In the genomic region with DNA sequence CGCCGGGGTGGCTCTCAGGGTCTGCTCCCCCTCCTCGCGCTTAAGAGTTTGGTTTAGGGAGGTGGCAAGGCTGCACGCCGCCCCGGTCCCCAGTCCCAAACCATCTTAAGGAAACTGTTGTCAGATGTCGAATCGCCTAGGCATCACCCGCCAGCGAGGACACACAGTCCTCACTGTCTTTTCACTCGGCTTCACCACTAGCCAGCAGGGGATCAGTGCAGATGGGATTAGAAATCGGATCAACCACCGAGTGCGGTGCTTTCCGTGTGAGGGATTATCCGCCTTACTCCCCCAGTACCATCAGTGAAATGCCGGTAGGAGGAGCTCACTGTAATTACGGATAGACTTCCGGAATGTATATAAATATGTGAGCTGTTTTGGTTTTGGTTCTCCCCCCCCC, we compare ENCODE assay signal across 8 mouse cellular contexts. TPM values are rescaled to one million over a fixed set of nuclear protein-coding genes. Genes with fewer than 3 reads are reported as not detected.
DNase-seq lines count a peak whose midpoint lies in the region; ATAC-seq and TF ChIP-seq lines count a peak whose summit lies in the region.

No protein-coding gene starts in this region.

- H3K4me1 ChIP-seq in MEL (ENCODE audit: control insufficient read depth in 1 of 2, insufficient read depth in 2 of 2, low read length in 2 of 2): peaks cover 4 to 6% of the 10 kb centered on the region in 2 experiments; a peak in 2 of 4 replicates
- no peaks in the 10 kb centered on the region for H3K4me1 ChIP-seq in hindbrain, postnatal 0 days (ENCODE audit: insufficient read depth, low read length)
- H3K4me1 ChIP-seq in midbrain, embryonic 12.5 days: 0 out of 2 replicates have a peak, but pooled peaks cover 7% of the 10 kb centered on the region

- TF ChIP-seq POLR2A in MEL (IDR thresholded peaks at IDR 0.05; ENCODE audit: control insufficient read depth in 1 of 2, insufficient read depth in 1 of 2, low read depth in 1 of 2, low read length in 2 of 2, poor library complexity in 1 of 2): peak in 1 of 2 experiments; percentile 7; a peak in 1 of 4 replicates

- peak overlapping the region; percentile 68 to 84 for H3K4me3 ChIP-seq in MEL (ENCODE audit: control insufficient read depth in 1 of 2, insufficient read depth in 1 of 2, low read depth in 2 of 2, low read length in 2 of 2)
- peak overlapping the region; percentile 99 for H3K4me3 ChIP-seq in hindbrain, postnatal 0 days (ENCODE audit: low read length)
- H3K4me3 ChIP-seq in midbrain, embryonic 12.5 days: peak overlapping the region; percentile 93

- ATAC-seq in hindbrain, postnatal 0 days: no peak; the same call in none of the 2 replicates
- ATAC-seq in midbrain, embryonic 12.5 days (ENCODE audit: low FRiP score, low read depth): no peak; the same call in 1 of the 2 replicates

- DNase-seq in left cerebral cortex, postnatal 14 days (ENCODE audit: low spot score in 2 of 2): peak; percentile 37 to 49
- no peak for DNase-seq in left cerebral cortex, adult 11 months (ENCODE audit: low spot score)
- peak; percentile 90 for DNase-seq in MEL (ENCODE audit: low read depth, low spot score)
- peak; percentile 76 for DNase-seq in embryo, embryonic 10.5 days (ENCODE audit: low spot score)
- DNase-seq in hindbrain, postnatal 0 days (ENCODE audit: low spot score): peak; percentile 66
- DNase-seq in cerebellum, postnatal 25 days: no peak
- no peak for DNase-seq in urinary bladder, postnatal 14 days (ENCODE audit: low spot score)

- H3K27ac ChIP-seq in MEL (ENCODE audit: control insufficient read depth, low read depth, low read length): peak overlapping the region; percentile 92
- H3K27ac ChIP-seq in hindbrain, postnatal 0 days: peak overlapping the region; percentile 86
- H3K27ac ChIP-seq in midbrain, embryonic 12.5 days (replicated peaks): peak overlapping the region; percentile 91

- peaks cover 0 to 17% of the 10 kb centered on the region in 2 experiments; a peak in 2 of 4 replicates for H3K36me3 ChIP-seq in MEL (ENCODE audit: control insufficient read depth in 1 of 2, insufficient read depth in 2 of 2, low read length in 2 of 2)
- H3K36me3 ChIP-seq in hindbrain, postnatal 0 days (ENCODE audit: insufficient read depth, low read length): no peaks in the 10 kb centered on the region
- no peaks in the 10 kb centered on the region for H3K36me3 ChIP-seq in midbrain, embryonic 12.5 days

- H3K27me3 ChIP-seq in MEL (ENCODE audit: control insufficient read depth in 1 of 2, insufficient read depth in 2 of 2, low read length in 2 of 2): no peaks in the 10 kb centered on the region
- H3K27me3 ChIP-seq in hindbrain, postnatal 0 days (ENCODE audit: insufficient read depth, low read length): no peaks in the 10 kb centered on the region
- H3K27me3 ChIP-seq in midbrain, embryonic 12.5 days: no peaks in the 10 kb centered on the region

- TF ChIP-seq EP300 in MEL (IDR thresholded peaks at IDR 0.05; ENCODE audit: low read depth in 1 of 2, low read length in 2 of 2): no peak

- under 1% methylated on average over 20 of the region's 20 CpGs for WGBS in hindbrain, postnatal 0 days
- 1% methylated on average over 20 of the region's 20 CpGs for WGBS in midbrain, embryonic 12.5 days

- no peak for TF ChIP-seq RAD21 in MEL (IDR thresholded peaks at IDR 0.05; ENCODE audit: low read depth, low read length)

- peak overlapping the region; percentile 62 for H3K4me2 ChIP-seq in hindbrain, postnatal 0 days (ENCODE audit: low read depth, low read length)
- peak overlapping the region; percentile 75 for H3K4me2 ChIP-seq in midbrain, embryonic 12.5 days (replicated peaks)

- H3K9ac ChIP-seq in MEL (ENCODE audit: control insufficient read depth, low read depth, low read length, poor library complexity, severe bottlenecking): peak overlapping the region; percentile 95
- peak overlapping the region; percentile 80 for H3K9ac ChIP-seq in hindbrain, postnatal 0 days (replicated peaks; ENCODE audit: low read length)
- H3K9ac ChIP-seq in midbrain, embryonic 12.5 days (replicated peaks): peak overlapping the region; percentile 70

- no peaks in the 10 kb centered on the region for H3K9me3 ChIP-seq in MEL (replicated peaks; ENCODE audit: insufficient read depth, low read length)
- no peaks in the 10 kb centered on the region for H3K9me3 ChIP-seq in hindbrain, postnatal 0 days (ENCODE audit: low read length)
- no peaks in the 10 kb centered on the region for H3K9me3 ChIP-seq in midbrain, embryonic 12.5 days

- peak in 1 of 3 experiments; percentile 22; a peak in 1 of 6 replicates for TF ChIP-seq CTCF in MEL (IDR thresholded peaks at IDR 0.05 in 2 of 3, conservative IDR thresholded peaks at IDR 0.05 in 1 of 3; ENCODE audit: control insufficient read depth in 1 of 3, insufficient read depth in 1 of 3, low read depth in 2 of 3, low read length in 3 of 3, poor library complexity in 1 of 3, severe bottlenecking in 1 of 3)
- TF ChIP-seq CTCF in hindbrain, postnatal 0 days (IDR thresholded peaks at IDR 0.05; ENCODE audit: low read depth): peak; percentile 36

- intact Hi-C loops in left cerebral cortex, postnatal 14 days (cut with DNase I): no loop called here

- H3K79me2 ChIP-seq in MEL (ENCODE audit: control insufficient read depth, insufficient read depth, low read length, poor library complexity): peaks cover 45% of the 10 kb centered on the region

TF ChIP-seq in MEL, 35 proteins besides CTCF, POLR2A, EP300 and RAD21:
- TF ChIP-seq E2F4 (IDR thresholded peaks at IDR 0.05; ENCODE audit: borderline replicate concordance, low read depth, low read length) (no peak), ZC3H11A (IDR thresholded peaks at IDR 0.05; ENCODE audit: low read depth, low read length) (no peak), MYC (IDR thresholded peaks at IDR 0.05; ENCODE audit: low read depth, low read length) (peak; percentile 52; the same call in 1 of the 2 replicates), MEF2A (IDR thresholded peaks at IDR 0.05; ENCODE audit: extremely low read depth, insufficient replicate concordance, low read depth, low read length, poor library complexity, severe bottlenecking) (no peak), SMC3 (IDR thresholded peaks at IDR 0.05; ENCODE audit: low read depth, low read length) (no peak), MXI1 (IDR thresholded peaks at IDR 0.05; ENCODE audit: low read depth, low read length) (peak; percentile 68), ZMIZ1 (IDR thresholded peaks at IDR 0.05; ENCODE audit: low read depth, low read length) (peak; percentile 57; the same call in 1 of the 2 replicates), NELFE (IDR thresholded peaks at IDR 0.05; ENCODE audit: low read depth, low read length) (no peak), TAL1 (IDR thresholded peaks at IDR 0.05; ENCODE audit: low read length) (no peak), UBTF (IDR thresholded peaks at IDR 0.05; ENCODE audit: borderline replicate concordance, insufficient read depth, low read depth, low read length) (0 out of 2 replicates have a peak, but pooled peaks have one; percentile 64), MAFK (IDR thresholded peaks at IDR 0.05; ENCODE audit: borderline replicate concordance, low read depth, low read length) (no peak), POLR2AphosphoS5 (IDR thresholded peaks at IDR 0.05; ENCODE audit: borderline replicate concordance, low read depth, low read length) (no peak), HCFC1 (IDR thresholded peaks at IDR 0.05; ENCODE audit: low read depth, low read length) (no peak), TCF12 (IDR thresholded peaks at IDR 0.05; ENCODE audit: low read depth, low read length) (no peak), ETS1 (IDR thresholded peaks at IDR 0.05; ENCODE audit: low read depth, low read length) (no peak), TBP (IDR thresholded peaks at IDR 0.05; ENCODE audit: low read depth, low read length) (peak; percentile 89), KAT2A (conservative IDR thresholded peaks at IDR 0.05; ENCODE audit: low read depth, low read length) (no peak), BHLHE40 (IDR thresholded peaks at IDR 0.05; ENCODE audit: borderline replicate concordance, low read depth, low read length) (no peak), CHD1 (IDR thresholded peaks at IDR 0.05; ENCODE audit: low read depth, low read length) (0 out of 2 replicates have a peak, but pooled peaks have one; percentile 34), MYB (IDR thresholded peaks at IDR 0.05; ENCODE audit: low read depth, low read length) (no peak), SIN3A (IDR thresholded peaks at IDR 0.05; ENCODE audit: low read length) (peak; percentile 84), MAZ (IDR thresholded peaks at IDR 0.05; ENCODE audit: low read depth, low read length) (peak; percentile 70; the same call in 1 of the 2 replicates), ELF1 (IDR thresholded peaks at IDR 0.05; ENCODE audit: low read depth, low read length) (peak; percentile 80), RCOR1 (IDR thresholded peaks at IDR 0.05; ENCODE audit: low read depth, low read length) (0 out of 2 replicates have a peak, but pooled peaks have one; percentile 17), ZNF384 (IDR thresholded peaks at IDR 0.05; ENCODE audit: low read depth, low read length) (no peak)

RNA-seq across cellular contexts. Expression of gene Ing2, which starts 0.4 kb away (rescaled TPM):
- 10 to 100 TPM; 41.6 to 44.7 TPM for total RNA-seq in left cerebral cortex, postnatal 14 days (2021)
- 17.9 and 18.6 TPM in 2 replicates for total RNA-seq in MEL (2012; rRNA removed)
- 100 to 1,000 TPM in 1 of 2 experiments, 10 to 100 TPM in 1; 61.7 to 363 TPM for polyA plus RNA-seq in MEL (2012; ENCODE audit: insufficient read depth in 1 of 2, insufficient read length in 2 of 2, low read depth in 1 of 2, low replicate concordance in 2 of 2, missing spikeins in 1 of 2)
- total RNA-seq in hindbrain, postnatal 0 days (2014; rRNA removed): 5.2 and 6.1 TPM in 2 replicates
- polyA plus RNA-seq in hindbrain, postnatal 0 days (2015; fragmentation: Nextera tagmentation; extraction: Ambion mirVana): 8.4 and 9.6 TPM in 2 replicates
- polyA plus RNA-seq in midbrain, embryonic 12.5 days (2016; fragmentation: Nextera tagmentation; extraction: Ambion mirVana): 14.4 and 14.6 TPM in 2 replicates

RNA-seq across cellular contexts. Expression of gene Cdkn2aip, which starts 37.9 kb away (rescaled TPM):
- 10 to 100 TPM; 13.5 to 15.8 TPM for total RNA-seq in left cerebral cortex, postnatal 14 days (2021)
- total RNA-seq in MEL (2012; rRNA removed): 12.4 and 14.1 TPM in 2 replicates
- 100 to 1,000 TPM in 1 of 2 experiments, 10 to 100 TPM in 1; 13.5 to 101 TPM for polyA plus RNA-seq in MEL (2012; ENCODE audit: insufficient read depth in 1 of 2, insufficient read length in 2 of 2, low read depth in 1 of 2, low replicate concordance in 2 of 2, missing spikeins in 1 of 2)
- total RNA-seq in hindbrain, postnatal 0 days (2014; rRNA removed): 22.4 and 33.6 TPM in 2 replicates
- polyA plus RNA-seq in hindbrain, postnatal 0 days (2015; fragmentation: Nextera tagmentation; extraction: Ambion mirVana): 23.0 and 26.6 TPM in 2 replicates
- polyA plus RNA-seq in midbrain, embryonic 12.5 days (2016; fragmentation: Nextera tagmentation; extraction: Ambion mirVana): 47.7 and 52.1 TPM in 2 replicates

Comparison
In these comparisons a context has a peak if more than half of its experiments do, and no peak if none do; other contexts are left out.
1. DNase-seq: peak in left cerebral cortex, postnatal 14 days (2 of 2), MEL (single experiment), embryo, embryonic 10.5 days (single experiment) and hindbrain, postnatal 0 days (single experiment); none in left cerebral cortex, adult 11 months (single experiment), cerebellum, postnatal 25 days (0 of 2) and urinary bladder, postnatal 14 days (single experiment).
2. Peak in every context shown above with its lines, with median percentiles within 50 percentile points of each other: H3K27ac ChIP-seq, H3K4me3 ChIP-seq and H3K9ac ChIP-seq.